21 mouse cellular contexts compared by ENCODE assay signal in the genomic region with DNA sequence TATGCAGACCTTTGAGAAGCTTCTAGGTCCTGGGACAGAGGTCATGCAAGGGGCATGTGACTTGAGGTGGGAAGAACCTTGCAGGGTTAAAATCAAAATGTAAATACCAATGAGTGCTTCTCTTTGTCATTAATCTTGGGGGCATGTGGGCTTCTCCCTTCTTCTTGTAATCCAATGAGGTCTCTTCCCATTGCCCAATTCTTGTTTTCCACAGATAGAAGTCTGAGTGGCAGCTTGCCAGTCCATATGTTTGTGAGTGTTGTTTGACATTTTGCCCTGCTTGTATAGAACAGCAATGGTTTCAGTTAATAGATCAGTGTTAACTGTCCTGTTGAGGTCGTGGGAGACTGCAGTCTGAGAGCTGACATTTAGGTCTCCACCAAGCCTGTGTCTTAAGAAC.
A peak's percentile ranks its signal among the peaks of the same experiment; 100 is the strongest.
DNase-seq lines count a peak whose midpoint lies in the region; ATAC-seq and TF ChIP-seq lines count a peak whose summit lies in the region.
"Had no signal": no experiment of that assay in that cellular context is flagged by ENCODE, and none has a peak within 500 bp of the region (broad histone marks: within the 10 kb centered on the region; RNA-seq: fewer than 3 reads in every experiment).

No protein-coding gene starts in this region.

- H3K27ac ChIP-seq in lung, embryonic 14.5 days (ENCODE audit: low read depth): no peak overlapping the region
- no peak overlapping the region for H3K27ac ChIP-seq in lung, embryonic 16.5 days (ENCODE audit: low read length)
- H3K27ac ChIP-seq: embryonic facial prominence, embryonic 13.5 days; embryonic facial prominence, embryonic 15.5 days; forebrain, embryonic 10.5 days; forebrain, embryonic 12.5 days had no signal

- no peaks in the 10 kb centered on the region for H3K27me3 ChIP-seq in lung, embryonic 14.5 days (ENCODE audit: insufficient read depth, low read length)
- no peaks in the 10 kb centered on the region for H3K27me3 ChIP-seq in lung, embryonic 16.5 days (ENCODE audit: control insufficient read depth, insufficient read depth, low read depth, low read length)
- H3K27me3 ChIP-seq: embryonic facial prominence, embryonic 13.5 days; embryonic facial prominence, embryonic 15.5 days; forebrain, embryonic 12.5 days had no signal

- H3K36me3 ChIP-seq in lung, embryonic 14.5 days (ENCODE audit: insufficient read depth): no peaks in the 10 kb centered on the region
- H3K36me3 ChIP-seq in lung, embryonic 16.5 days (ENCODE audit: control insufficient read depth, insufficient read depth, low read length): no peaks in the 10 kb centered on the region
- H3K36me3 ChIP-seq: embryonic facial prominence, embryonic 13.5 days; embryonic facial prominence, embryonic 15.5 days; forebrain, embryonic 10.5 days; forebrain, embryonic 12.5 days had no signal

- H3K9me3 ChIP-seq in lung, embryonic 14.5 days (ENCODE audit: low read depth, low read length): no peaks in the 10 kb centered on the region
- no peaks in the 10 kb centered on the region for H3K9me3 ChIP-seq in lung, embryonic 16.5 days (ENCODE audit: control insufficient read depth, low read length)
- H3K9me3 ChIP-seq: embryonic facial prominence, embryonic 15.5 days had no signal

- H3K9ac ChIP-seq in lung, embryonic 14.5 days: no peak overlapping the region
- H3K9ac ChIP-seq in lung, embryonic 16.5 days (ENCODE audit: low read length): no peak overlapping the region
- H3K9ac ChIP-seq: embryonic facial prominence, embryonic 13.5 days; embryonic facial prominence, embryonic 15.5 days; forebrain, embryonic 12.5 days had no signal

- H3K4me2 ChIP-seq in lung, embryonic 14.5 days: no peak overlapping the region
- H3K4me2 ChIP-seq in lung, embryonic 16.5 days (ENCODE audit: low read depth, low read length): no peak overlapping the region
- H3K4me2 ChIP-seq: embryonic facial prominence, embryonic 13.5 days; embryonic facial prominence, embryonic 15.5 days; forebrain, embryonic 12.5 days had no signal

- ATAC-seq in lung, embryonic 14.5 days (ENCODE audit: insufficient read depth): peak; percentile 77; the same call in 1 of the 2 replicates
- peak; percentile 56 for ATAC-seq in lung, embryonic 16.5 days (ENCODE audit: low read depth)
- ATAC-seq: forebrain, embryonic 14.5 days; forebrain, embryonic 16.5 days had no signal

- H3K4me1 ChIP-seq in lung, embryonic 14.5 days (ENCODE audit: insufficient read depth): no peaks in the 10 kb centered on the region
- H3K4me1 ChIP-seq in lung, embryonic 16.5 days (replicated peaks; ENCODE audit: control insufficient read depth, insufficient read depth, low read length): no peaks in the 10 kb centered on the region
- H3K4me1 ChIP-seq: embryonic facial prominence, embryonic 13.5 days; embryonic facial prominence, embryonic 15.5 days; forebrain, embryonic 10.5 days; forebrain, embryonic 12.5 days had no signal

- 14% methylated on average over 1 of the region's 1 CpGs for WGBS in lung, embryonic 14.5 days
- 7% methylated on average over 1 of the region's 1 CpGs for WGBS in lung, embryonic 16.5 days

- no peak overlapping the region for H3K4me3 ChIP-seq in lung, embryonic 14.5 days (ENCODE audit: low read depth, low read length)
- H3K4me3 ChIP-seq in lung, embryonic 16.5 days (ENCODE audit: low read length): no peak overlapping the region
- H3K4me3 ChIP-seq: embryonic facial prominence, embryonic 13.5 days; embryonic facial prominence, embryonic 15.5 days; erythroblast, embryonic 14.5 days; forebrain, embryonic 10.5 days; forebrain, embryonic 12.5 days had no signal

- TF ChIP-seq CTCF in lung, embryonic 14.5 days (IDR thresholded peaks at IDR 0.05; ENCODE audit: low read depth): no peak

- DNase-seq in lung, embryonic 14.5 days: peak; percentile 89
- DNase-seq in lung, postnatal 36 days: no peak
- no peak for DNase-seq in lung, postnatal 25 days (ENCODE audit: low spot score)
- DNase-seq: adrenal gland, adult 2 months; adrenal gland, postnatal 10 days; adrenal gland, postnatal 25 days; cerebellum, adult 11 months; cerebellum, adult 18-20 months; cerebellum, adult 8-10 months; cerebellum, adult 9-11 months; cerebellum, postnatal 14 days; cerebellum, postnatal 36 days; embryo, embryonic 11 days had no signal
